Mouse (Mus musculus): ENCODE measurements around the gene Dolk.

The Dolk gene

DNA sequence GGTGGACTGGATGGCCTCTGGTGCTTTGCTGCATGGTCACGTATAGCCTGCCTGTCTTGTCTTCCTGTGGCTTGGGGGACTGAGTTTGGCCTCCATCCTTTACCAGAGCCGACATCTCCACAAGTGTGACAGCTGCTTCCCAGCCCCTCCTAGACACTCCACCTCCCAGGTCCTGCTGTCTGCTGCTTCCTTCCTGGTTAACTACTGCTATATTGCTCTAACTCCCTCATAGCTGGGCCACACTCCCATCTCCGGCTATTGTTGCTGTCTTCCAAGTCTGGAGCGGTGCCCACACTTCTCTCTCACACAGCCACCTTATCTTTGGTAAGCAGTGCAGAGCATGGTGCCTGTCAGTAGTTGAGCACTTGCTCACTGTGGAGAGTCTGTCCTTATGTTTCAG is 46.4 kb downstream of the Dolk start:
- H3K4me3 ChIP-seq (replicated peaks; ENCODE audit: low read length), result no peak overlapping the region
- H3K27me3 ChIP-seq (ENCODE audit: insufficient read depth, low read length), result no peaks in the 10 kb centered on the region
- H3K36me3 ChIP-seq (ENCODE audit: insufficient read depth, low read length), result peaks cover 46% of the 10 kb centered on the region
- peaks cover 78% of the 10 kb centered on the region for H3K4me1 ChIP-seq (replicated peaks; ENCODE audit: low read depth, low read length)
- peaks cover 19% of the 10 kb centered on the region for H3K9me3 ChIP-seq (ENCODE audit: low read length)
- no peak for TF ChIP-seq POU5F1 (IDR thresholded peaks at IDR 0.05; ENCODE audit: borderline replicate concordance, low read length)
- no peak for TF ChIP-seq NANOG (IDR thresholded peaks at IDR 0.05; ENCODE audit: borderline replicate concordance, low read length)
- TF ChIP-seq CTCF (conservative IDR thresholded peaks at IDR 0.05; ENCODE audit: low read length), result no peak

DNA sequence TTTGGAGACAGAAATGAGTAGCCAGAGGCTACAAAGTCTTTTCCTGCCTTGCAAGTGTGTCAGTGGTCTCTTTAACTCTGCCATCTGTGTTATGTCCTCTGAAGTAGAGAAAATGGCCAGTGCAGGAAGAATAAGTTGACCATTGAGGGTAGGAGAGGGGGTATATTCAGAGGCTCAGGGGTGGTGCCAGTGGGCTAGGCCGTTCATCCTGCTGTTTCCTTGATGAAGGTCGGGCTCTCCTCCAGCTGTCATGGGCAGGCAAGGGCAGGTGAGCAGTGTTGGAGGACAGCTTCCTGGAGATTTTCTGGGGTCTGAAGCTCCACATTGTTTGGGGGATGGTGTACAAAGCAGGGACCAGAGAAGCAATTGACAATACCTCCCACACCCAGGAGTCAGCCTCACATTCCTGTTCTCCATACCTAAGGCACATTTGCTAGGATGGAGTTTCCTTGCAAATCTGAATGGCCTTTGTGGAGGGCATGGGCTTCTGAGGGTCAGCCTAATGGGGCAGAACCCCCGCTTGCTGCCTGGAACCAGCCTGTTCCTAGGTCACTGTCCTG is 47.1 kb downstream of the Dolk start:
- H3K27me3 ChIP-seq (ENCODE audit: insufficient read depth, low read length), result no peaks in the 10 kb centered on the region
- peak overlapping the region; percentile 93 for H3K4me3 ChIP-seq (replicated peaks; ENCODE audit: low read length)
- H3K4me1 ChIP-seq (replicated peaks; ENCODE audit: low read depth, low read length), result peaks cover 70% of the 10 kb centered on the region
- H3K9me3 ChIP-seq (ENCODE audit: low read length), result peaks cover 27% of the 10 kb centered on the region
- TF ChIP-seq POU5F1 (IDR thresholded peaks at IDR 0.05; ENCODE audit: borderline replicate concordance, low read length) (no peak), CTCF (conservative IDR thresholded peaks at IDR 0.05; ENCODE audit: low read length) (no peak), NANOG (IDR thresholded peaks at IDR 0.05; ENCODE audit: borderline replicate concordance, low read length) (no peak)
- H3K36me3 ChIP-seq (ENCODE audit: insufficient read depth, low read length), result peaks cover 39% of the 10 kb centered on the region

DNA sequence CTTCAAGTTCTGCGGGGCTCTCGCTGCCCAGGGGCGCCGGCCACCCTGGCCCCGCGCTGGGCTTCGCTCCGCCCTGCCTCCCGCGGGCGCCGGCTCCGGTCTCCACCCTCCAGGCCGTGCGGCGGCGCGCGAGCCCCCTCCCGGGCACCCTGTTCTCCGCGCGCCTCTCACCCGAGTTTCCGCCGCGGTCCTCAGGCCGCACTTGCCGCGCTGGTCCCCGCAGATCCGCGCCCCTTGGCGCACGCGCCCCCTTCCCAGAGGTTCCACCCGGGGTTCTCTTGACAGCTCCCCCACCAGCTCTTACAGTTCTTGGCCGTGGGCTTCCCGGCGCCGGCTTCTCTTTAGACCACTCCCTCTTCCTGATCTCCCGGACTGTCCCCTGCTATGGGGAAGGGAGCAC is 48.3 kb downstream of the Dolk start:
- Histone ChIP-seq H3K4me3 (replicated peaks; ENCODE audit: low read length) (peak overlapping the region; percentile 93), H3K4me1 (replicated peaks; ENCODE audit: low read depth, low read length) (peaks cover 59% of the 10 kb centered on the region), H3K9me3 (ENCODE audit: low read length) (peaks cover 38% of the 10 kb centered on the region), H3K36me3 (ENCODE audit: insufficient read depth, low read length) (peaks cover 31% of the 10 kb centered on the region), H3K27me3 (ENCODE audit: insufficient read depth, low read length) (no peaks in the 10 kb centered on the region)
- TF ChIP-seq POU5F1 (IDR thresholded peaks at IDR 0.05; ENCODE audit: borderline replicate concordance, low read length) (no peak), NANOG (IDR thresholded peaks at IDR 0.05; ENCODE audit: borderline replicate concordance, low read length) (no peak), CTCF (conservative IDR thresholded peaks at IDR 0.05; ENCODE audit: low read length) (no peak)

DNA sequence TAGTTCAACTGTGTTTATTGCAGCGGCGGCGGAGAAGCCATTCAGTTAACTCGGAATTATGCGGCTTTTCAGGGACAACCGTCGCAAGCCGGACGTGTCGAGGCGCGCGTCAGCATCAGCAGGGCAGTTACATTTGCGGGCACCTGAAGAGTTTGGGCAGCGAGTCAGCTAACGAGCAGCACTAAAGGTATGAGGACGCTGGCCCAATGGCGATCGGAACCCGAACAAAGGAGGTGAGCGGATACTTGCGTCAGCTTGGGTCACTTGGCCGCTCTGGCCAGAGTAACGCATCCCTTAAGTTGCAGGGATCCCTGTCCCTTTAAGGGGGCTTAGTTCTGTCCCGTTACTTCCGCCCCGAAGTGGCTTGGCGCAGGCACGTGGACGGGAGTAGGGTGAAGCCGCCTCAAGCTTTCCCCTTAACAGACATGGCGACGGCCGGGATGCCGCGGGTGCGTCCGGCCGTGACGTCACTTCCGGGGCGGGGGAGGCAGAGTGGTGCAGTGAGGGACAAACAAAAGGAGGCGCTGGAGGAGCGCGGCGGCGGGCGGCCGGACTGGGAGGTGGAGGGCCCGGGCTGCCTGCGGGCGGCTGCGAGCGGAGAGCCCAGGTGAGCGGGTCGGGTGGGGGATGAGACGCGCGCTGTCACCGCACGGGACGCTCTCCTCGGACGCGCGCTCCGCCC is 48.8 kb downstream of the Dolk start, which contains the start of gene Lrrc8a:
Lrrc8a (plus strand) TSS at position 517 of the 682 bp plus-strand sequence.
- no peak for TF ChIP-seq POU5F1 (IDR thresholded peaks at IDR 0.05; ENCODE audit: borderline replicate concordance, low read length)
- TF ChIP-seq NANOG (IDR thresholded peaks at IDR 0.05; ENCODE audit: borderline replicate concordance, low read length), result no peak
- no peak for TF ChIP-seq CTCF (conservative IDR thresholded peaks at IDR 0.05; ENCODE audit: low read length)

DNA sequence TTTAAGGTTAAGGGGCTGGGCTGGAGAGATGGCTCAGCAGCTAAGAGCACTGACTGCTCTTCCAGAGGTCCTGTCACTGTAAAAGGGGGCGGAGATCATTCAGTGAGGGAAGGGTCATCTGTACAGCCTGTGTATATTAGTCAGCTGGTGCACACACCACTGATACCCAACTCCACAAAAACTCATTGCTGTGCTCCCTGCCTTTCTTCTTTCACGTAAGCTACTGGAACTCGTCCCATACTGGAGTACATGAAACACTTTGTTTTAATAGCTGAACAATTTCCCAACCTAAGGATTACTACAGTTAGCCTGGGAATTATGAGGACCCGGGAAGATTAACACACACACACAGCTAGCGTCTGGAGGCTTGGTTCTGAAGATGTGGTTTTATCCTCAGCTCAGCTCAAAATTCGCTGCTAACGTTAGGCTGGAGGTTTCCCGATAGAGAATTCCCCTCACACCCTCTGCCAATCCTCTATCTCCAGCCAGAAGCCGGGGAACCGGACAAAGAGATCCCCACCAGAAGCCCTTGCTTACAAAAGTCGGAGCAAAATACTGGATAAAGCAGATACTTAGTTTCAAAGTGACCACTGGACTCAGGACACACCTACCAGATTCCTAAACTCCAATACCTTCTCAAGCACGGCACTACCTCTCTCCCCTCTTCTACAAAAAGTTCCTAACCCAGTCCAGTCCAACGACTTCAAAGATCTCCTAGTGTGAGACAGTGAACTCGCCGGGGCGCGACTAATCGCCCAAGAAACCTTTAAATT is 49.5 kb downstream of the Dolk start:
- Histone ChIP-seq H3K9me3 (ENCODE audit: low read length) (peaks cover 51% of the 10 kb centered on the region), H3K4me3 (replicated peaks; ENCODE audit: low read length) (peak overlapping the region; percentile 93), H3K4me1 (replicated peaks; ENCODE audit: low read depth, low read length) (peaks cover 47% of the 10 kb centered on the region), H3K27me3 (ENCODE audit: insufficient read depth, low read length) (no peaks in the 10 kb centered on the region), H3K36me3 (ENCODE audit: insufficient read depth, low read length) (peaks cover 29% of the 10 kb centered on the region)
- no peak for TF ChIP-seq POU5F1 (IDR thresholded peaks at IDR 0.05; ENCODE audit: borderline replicate concordance, low read length)
- no peak for TF ChIP-seq CTCF (conservative IDR thresholded peaks at IDR 0.05; ENCODE audit: low read length)
- TF ChIP-seq NANOG (IDR thresholded peaks at IDR 0.05; ENCODE audit: borderline replicate concordance, low read length), result no peak

More for the DNA sequence above, 48.8 kb downstream of the Dolk start, which contains the start of gene Lrrc8a:
- Histone ChIP-seq H3K27me3 (ENCODE audit: insufficient read depth, low read length) (no peaks in the 10 kb centered on the region), H3K9me3 (ENCODE audit: low read length) (peaks cover 44% of the 10 kb centered on the region), H3K4me1 (replicated peaks; ENCODE audit: low read depth, low read length) (peaks cover 54% of the 10 kb centered on the region), H3K4me3 (replicated peaks; ENCODE audit: low read length) (peak within 1 kb of the TSS; percentile 93), H3K36me3 (ENCODE audit: insufficient read depth, low read length) (peaks cover 31% of the 10 kb centered on the region)

DNA sequence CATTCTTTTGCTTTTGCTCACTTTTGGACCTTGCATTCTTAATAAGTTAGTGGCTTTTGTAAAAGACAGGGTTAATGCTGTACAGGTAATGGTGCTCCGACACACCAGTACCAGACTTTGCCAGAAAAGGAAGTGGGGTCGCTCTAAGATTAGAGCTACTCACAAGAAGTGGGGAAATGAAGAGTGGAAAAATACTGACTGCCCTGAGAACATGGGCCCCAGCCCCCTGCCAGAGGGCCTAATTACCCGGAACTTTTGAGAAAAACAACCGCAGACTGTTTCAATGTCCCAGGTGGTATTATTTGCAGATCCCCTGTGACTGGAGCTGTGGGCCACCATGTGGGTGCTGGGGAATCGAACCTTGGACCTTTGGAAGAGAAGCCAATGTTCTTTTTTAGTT is 50.5 kb downstream of the Dolk start:
- H3K36me3 ChIP-seq (ENCODE audit: insufficient read depth, low read length), result peaks cover 19% of the 10 kb centered on the region
- H3K27me3 ChIP-seq (ENCODE audit: insufficient read depth, low read length), result no peaks in the 10 kb centered on the region
- H3K9me3 ChIP-seq (ENCODE audit: low read length), result peaks cover 61% of the 10 kb centered on the region
- peaks cover 37% of the 10 kb centered on the region for H3K4me1 ChIP-seq (replicated peaks; ENCODE audit: low read depth, low read length)
- no peak overlapping the region for H3K4me3 ChIP-seq (replicated peaks; ENCODE audit: low read length)
- no peak for TF ChIP-seq CTCF (conservative IDR thresholded peaks at IDR 0.05; ENCODE audit: low read length)
- no peak for TF ChIP-seq POU5F1 (IDR thresholded peaks at IDR 0.05; ENCODE audit: borderline replicate concordance, low read length)
- no peak for TF ChIP-seq NANOG (IDR thresholded peaks at IDR 0.05; ENCODE audit: borderline replicate concordance, low read length)
